Mouse (Mus musculus) lung, postnatal 0 days (tissue): ENCODE measurements around the gene Med12l. TPM values are rescaled to one million over a fixed set of nuclear protein-coding genes. Genes with fewer than 3 reads are reported as not detected.

Source experiments
- ATAC-seq: fragments of 200-750 bp; cut with Nextera tagmentation; 2 replicates; pipeline ENCODE4 v1.8.0; 2017; ENCODE audit warnings: moderate library complexity
- DNase-seq: peaks from one replicate; pipeline ENCODE4 v3.0.0-alpha.2; 2016; ENCODE audit warnings: low spot score
- H3K27ac ChIP-seq: fragments of 300-500 bp; sonication (generic); 2 replicates; pipeline ENCODE4 v1.5.1; 2014; ENCODE audit warnings: antibody characterized with exemption, mild to moderate bottlenecking, low read length, mixed read lengths
- H3K27me3 ChIP-seq: fragments of 300-500 bp; sonication (generic); replicated peaks from 2 replicates; pipeline ENCODE4 v1.6.1; 2014; ENCODE audit warnings: low read length, mixed read lengths; ENCODE audit not compliant: insufficient read depth
- H3K36me3 ChIP-seq: fragments of 300-500 bp; sonication (generic); 2 replicates; pipeline ENCODE4 v1.6.1; 2014; ENCODE audit warnings: low read length, mixed read lengths; ENCODE audit not compliant: insufficient read depth
- H3K4me1 ChIP-seq: fragments of 300-500 bp; sonication (generic); 2 replicates; pipeline ENCODE4 v1.6.1; 2014; ENCODE audit warnings: antibody characterized with exemption, low read depth, low read length, mixed read lengths; ENCODE audit not compliant: insufficient read depth
- H3K4me2 ChIP-seq: fragments of 300-500 bp; sonication (generic); replicated peaks from 2 replicates; pipeline ENCODE4 v1.6.1; 2014; ENCODE audit warnings: low read depth, mild to moderate bottlenecking, low read length, moderate library complexity, mixed read lengths
- H3K4me3 ChIP-seq: fragments of 300-500 bp; sonication (generic); 2 replicates; pipeline ENCODE4 v1.5.1; 2014; ENCODE audit warnings: low read depth, low read length
- H3K9ac ChIP-seq: fragments of 300-500 bp; sonication (generic); replicated peaks from 2 replicates; pipeline ENCODE4 v1.6.1; 2014; ENCODE audit warnings: low read depth, mild to moderate bottlenecking
- H3K9me3 ChIP-seq: fragments of 300-500 bp; sonication (generic); 2 replicates; pipeline ENCODE4 v1.6.1; 2016; ENCODE audit warnings: low read length, mixed read lengths
- CTCF ChIP-seq: IDR thresholded peaks from 2 replicates; pipeline ENCODE4 v1.5.1; 2016; ENCODE audit warnings: antibody characterized with exemption, mild to moderate bottlenecking
- EP300 ChIP-seq: IDR thresholded peaks from 2 replicates; pipeline ENCODE4 v1.6.1; 2016; ENCODE audit warnings: antibody characterized with exemption, mild to moderate bottlenecking, control low read depth
- WGBS: fragments of 180-500 bp; shearing (Covaris S2); extraction: QIAGEN DNeasy Blood & Tissue Kit; methylation state at CpG from one replicate; pipeline ENCODE4 v1.1.7; 2014; 5-methylcytosine and 5-hydroxymethylcytosine counted together
- polyA plus RNA-seq: library from polyadenylated mRNA; unstranded; fragments of >200 nt; fragmentation: Nextera tagmentation; extraction: Ambion mirVana; gene quantifications from 2 replicates; pipeline ENCODE4 v1.2.1, GENCODE M21; 2015

Gene Med12l
- polyA plus RNA-seq, 1 experiment from 2014 or later: 0.27 TPM

DNA sequence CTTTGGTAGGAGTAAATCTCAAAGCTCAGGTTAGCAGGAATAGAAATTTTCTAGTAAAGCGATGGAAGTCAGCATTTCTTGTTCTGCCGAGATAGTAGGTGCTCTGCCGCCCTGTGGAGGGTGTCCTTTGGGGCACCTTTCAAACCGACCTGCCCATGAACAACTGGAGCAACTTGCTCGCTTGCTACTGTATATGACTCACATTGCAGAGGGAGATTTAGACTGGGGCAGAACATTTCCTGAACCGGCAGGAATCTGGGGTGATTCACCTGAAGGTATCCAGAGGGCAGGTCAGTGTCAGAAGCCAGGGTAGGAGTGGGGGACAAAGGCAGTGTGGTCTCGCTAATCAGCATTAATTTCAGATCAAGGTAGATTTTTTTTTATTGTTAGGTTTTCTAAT lies 189.3 kb downstream of the Med12l start, which contains the start of gene Gpr87:
TSS of gene Gpr87 (minus strand) at position 167 of the 400 bp plus-strand sequence.
- Histone ChIP-seq H3K27me3 (no peaks in the 10 kb centered on the region), H3K36me3 (no peaks in the 10 kb centered on the region), H3K4me3 (no peak within 1 kb of the TSS), H3K4me2 (no peak within 1 kb of the TSS), H3K27ac (no peak within 1 kb of the TSS), H3K9me3 (no peaks in the 10 kb centered on the region), H3K9ac (no peak within 1 kb of the TSS), H3K4me1 (no peaks in the 10 kb centered on the region)
- DNase-seq (no peak), ATAC-seq (no peak)
- 83% methylated on average over 7 of the region's 7 CpGs for WGBS
- TF ChIP-seq EP300 (no peak), CTCF (no peak)

DNA sequence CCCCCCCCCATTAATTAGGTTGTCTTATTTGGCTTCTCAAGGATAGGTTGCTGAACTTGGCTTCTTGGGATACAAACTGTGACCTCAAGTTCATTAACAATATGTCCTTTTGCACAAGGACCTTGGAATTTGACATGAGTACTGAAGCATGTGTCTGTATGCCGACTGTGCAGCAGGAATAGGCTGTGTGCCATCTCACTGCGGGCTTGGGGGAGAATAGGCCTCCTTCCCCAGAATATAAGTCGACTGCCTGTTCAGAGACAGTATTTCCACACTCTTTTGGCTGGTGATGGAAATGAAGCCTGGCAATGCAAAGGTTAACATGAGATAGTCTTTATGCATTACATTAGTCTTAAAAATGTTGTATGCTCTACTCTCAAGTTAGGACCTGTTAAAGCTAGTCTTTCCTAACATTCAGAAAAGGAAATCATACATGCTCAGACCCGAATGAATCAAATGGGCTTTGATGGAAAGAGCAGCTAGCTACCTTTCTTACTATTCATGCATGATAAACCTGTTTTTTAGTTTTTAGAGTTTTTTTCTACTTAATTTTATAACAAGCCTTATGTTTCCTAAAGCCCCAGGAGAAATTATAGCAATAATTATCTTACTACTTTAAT lies 191.8 kb downstream of the Med12l start:
- ATAC-seq: no peak
- Histone ChIP-seq H3K27ac (no peak overlapping the region), H3K4me1 (no peaks in the 10 kb centered on the region), H3K4me3 (no peak overlapping the region), H3K4me2 (no peak overlapping the region), H3K36me3 (no peaks in the 10 kb centered on the region), H3K9me3 (no peaks in the 10 kb centered on the region), H3K27me3 (no peaks in the 10 kb centered on the region), H3K9ac (no peak overlapping the region)
- TF ChIP-seq EP300 (no peak), CTCF (no peak)
- WGBS: 66% methylated on average over 4 of the region's 4 CpGs
- no peak for DNase-seq

DNA sequence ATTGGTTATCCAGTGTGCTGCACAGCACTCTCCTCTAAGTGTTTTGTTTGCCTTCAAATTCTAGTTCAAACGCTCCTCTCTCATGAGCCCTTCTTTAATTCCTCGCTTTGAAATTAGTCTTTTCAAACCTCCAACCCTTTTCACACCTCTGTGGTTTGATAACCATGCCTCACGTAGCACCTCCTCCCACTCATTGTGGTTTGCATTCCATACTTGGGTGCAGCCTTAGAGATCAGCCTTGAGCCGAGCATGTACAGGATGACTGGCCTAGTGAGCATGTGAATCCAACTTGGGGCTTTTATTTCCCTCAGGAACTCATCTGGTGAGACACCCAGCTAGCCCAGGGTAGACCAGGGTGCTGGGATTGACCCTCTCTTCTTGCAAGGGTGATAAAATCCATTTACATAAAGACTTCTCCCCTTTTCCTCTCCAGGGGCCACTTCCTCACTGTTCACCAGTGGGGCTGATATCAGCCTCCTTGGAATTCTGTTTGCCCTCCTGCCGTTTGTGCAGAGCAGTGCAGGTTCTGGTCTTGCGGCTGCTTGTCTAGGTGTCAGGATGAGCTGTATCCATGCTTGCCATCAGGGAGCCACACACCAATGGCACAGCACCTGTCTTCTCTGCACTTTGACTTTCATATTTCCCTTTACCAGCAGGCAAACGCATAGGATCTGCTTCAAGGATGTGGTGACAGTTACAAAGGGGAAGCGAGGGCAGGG lies 198.3 kb downstream of the Med12l start:
- H3K27ac ChIP-seq: peak overlapping the region; percentile 17
- no peaks in the 10 kb centered on the region for H3K36me3 ChIP-seq
- ATAC-seq (peak; percentile 90), DNase-seq (peak; percentile 80)
- no peaks in the 10 kb centered on the region for H3K9me3 ChIP-seq
- no peak overlapping the region for H3K4me3 ChIP-seq
- peaks cover 7% of the 10 kb centered on the region; the same call in 1 of the 2 replicates for H3K4me1 ChIP-seq
- no peak overlapping the region for H3K4me2 ChIP-seq
- 0 out of 2 replicates have a peak, but pooled peaks have one; percentile 41 for TF ChIP-seq EP300
- TF ChIP-seq CTCF: peak; percentile 18; the same call in 1 of the 2 replicates
- WGBS: 52% methylated on average over 8 of the region's 8 CpGs
- no peaks in the 10 kb centered on the region for H3K27me3 ChIP-seq
- no peak overlapping the region for H3K9ac ChIP-seq

DNA sequence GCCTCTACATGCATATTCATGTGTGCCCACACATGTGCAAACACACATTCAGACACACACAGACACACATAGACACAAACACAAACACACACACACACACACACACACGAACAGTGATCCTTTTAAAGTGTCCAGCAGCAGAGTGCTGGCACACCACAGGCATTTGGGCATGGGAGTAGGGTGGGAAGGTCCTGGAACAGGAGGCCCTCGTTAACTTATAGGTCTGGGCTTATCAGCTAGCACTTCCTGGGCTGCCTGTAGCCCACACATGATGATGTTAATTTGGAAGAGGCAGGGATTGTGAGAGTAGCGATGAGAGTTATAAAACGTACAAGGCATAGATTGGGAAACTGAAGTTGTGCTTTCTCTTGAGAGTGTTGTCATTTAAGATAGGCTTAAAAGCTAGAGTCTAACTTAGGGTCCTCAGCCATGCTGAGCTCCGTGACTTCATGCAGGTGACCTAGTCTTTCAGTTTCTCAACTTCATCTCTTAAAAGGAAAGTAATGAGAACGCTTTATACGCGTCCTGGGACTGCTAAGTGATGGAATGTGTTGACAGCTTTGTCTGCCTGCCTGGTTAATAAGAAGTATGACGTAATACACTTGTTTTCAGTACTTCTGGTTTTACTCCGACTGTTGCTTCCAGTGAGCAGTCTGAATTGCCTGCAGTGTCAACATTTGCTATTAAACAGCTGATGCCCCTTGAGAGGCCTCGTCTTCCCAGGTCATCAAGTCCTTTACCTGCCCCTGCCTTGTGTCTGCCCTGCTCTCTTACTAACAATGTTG lies 199.3 kb downstream of the Med12l start:
- TF ChIP-seq EP300 (no peak), CTCF (no peak)
- WGBS: 33% methylated on average over 11 of the region's 11 CpGs
- Histone ChIP-seq H3K4me2 (no peak overlapping the region), H3K9me3 (no peaks in the 10 kb centered on the region), H3K9ac (no peak overlapping the region), H3K36me3 (no peaks in the 10 kb centered on the region), H3K4me3 (no peak overlapping the region), H3K4me1 (peaks cover 7% of the 10 kb centered on the region; the same call in 1 of the 2 replicates), H3K27me3 (no peaks in the 10 kb centered on the region), H3K27ac (peak overlapping the region; percentile 38; the same call in 1 of the 2 replicates)
- DNase-seq (peak; percentile 90), ATAC-seq (peak; percentile 67)

DNA sequence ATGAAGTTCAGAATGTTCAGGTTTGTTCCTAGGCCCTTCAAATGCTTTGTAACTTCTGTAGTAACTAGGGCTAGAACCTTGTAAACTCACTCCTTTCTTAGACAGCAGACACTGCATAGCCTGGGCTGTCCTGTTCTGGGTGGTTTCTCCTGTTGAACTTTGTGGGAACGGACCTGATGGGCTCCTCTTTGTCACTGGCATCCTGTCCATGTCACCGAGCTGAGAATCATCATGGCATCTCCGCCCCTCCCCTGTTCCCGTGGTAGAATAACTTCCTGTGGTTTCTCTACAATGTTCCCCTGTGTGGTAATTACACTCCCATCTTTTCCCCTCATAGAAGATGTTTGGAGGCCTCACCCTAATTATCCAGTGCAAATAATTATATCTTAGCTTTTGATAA lies 200.3 kb downstream of the Med12l start:
- no peak for ATAC-seq
- DNase-seq: no peak
- H3K27me3 ChIP-seq: no peaks in the 10 kb centered on the region
- H3K4me1 ChIP-seq: peaks cover 7% of the 10 kb centered on the region; the same call in 1 of the 2 replicates
- H3K4me2 ChIP-seq: no peak overlapping the region
- TF ChIP-seq CTCF (no peak), EP300 (no peak)
- no peak overlapping the region for H3K27ac ChIP-seq
- no peak overlapping the region for H3K4me3 ChIP-seq
- WGBS: 65% methylated on average over 4 of the region's 4 CpGs
- no peaks in the 10 kb centered on the region for H3K36me3 ChIP-seq
- no peak overlapping the region for H3K9ac ChIP-seq
- no peaks in the 10 kb centered on the region for H3K9me3 ChIP-seq
